Mouse (Mus musculus): ENCODE measurements around the gene Plscr4. TPM values are rescaled to one million over a fixed set of nuclear protein-coding genes. Genes with fewer than 3 reads are reported as not detected.

Plscr4 gene
- polyA plus RNA-seq, 2 experiments from 2014 or later, result 1.3 to 1.5 TPM

GRCm38 (mm10) chr9:92517036-92517435 is 59.9 kb downstream of the Plscr4 start:
- no peak for ATAC-seq

GRCm38 (mm10) chr9:92520751-92521150 is 63.6 kb downstream of the Plscr4 start:
- ATAC-seq, result no peak

- no peak for ATAC-seq
These were observed 67.3 kb downstream of the Plscr4 start for GRCm38 (mm10) chr9:92524506-92524905.

- ATAC-seq, result no peak
These were observed 72.9 kb downstream of the Plscr4 start for GRCm38 (mm10) chr9:92530055-92530454.

GRCm38 (mm10) chr9:92537735-92538134 is 80.6 kb downstream of the Plscr4 start:
- no peak for ATAC-seq

- no peak for ATAC-seq
These were observed 81.0 kb downstream of the Plscr4 start for GRCm38 (mm10) chr9:92538216-92538615.

Other genes starting within 250 kb of the Plscr4 start
- gene Plscr1, start 207.6 kb upstream of the Plscr4 start, polyA plus RNA-seq (2017; shearing (Covaris generic)), result 10 to 100 TPM; 61.4 to 75.7 TPM
- not detected for gene Plscr2, start 181.8 kb upstream of the Plscr4 start, polyA plus RNA-seq (2017; shearing (Covaris generic))
- gene 1700057G04Rik, start 148.0 kb upstream of the Plscr4 start, polyA plus RNA-seq (2017; shearing (Covaris generic)), result not detected
- gene Plod2, start 84.8 kb downstream of the Plscr4 start, polyA plus RNA-seq (2017; shearing (Covaris generic)), result 1 to 10 TPM; 1.2 to 1.3 TPM